8 mouse cellular contexts compared by ENCODE assay signal in the genomic region with DNA sequence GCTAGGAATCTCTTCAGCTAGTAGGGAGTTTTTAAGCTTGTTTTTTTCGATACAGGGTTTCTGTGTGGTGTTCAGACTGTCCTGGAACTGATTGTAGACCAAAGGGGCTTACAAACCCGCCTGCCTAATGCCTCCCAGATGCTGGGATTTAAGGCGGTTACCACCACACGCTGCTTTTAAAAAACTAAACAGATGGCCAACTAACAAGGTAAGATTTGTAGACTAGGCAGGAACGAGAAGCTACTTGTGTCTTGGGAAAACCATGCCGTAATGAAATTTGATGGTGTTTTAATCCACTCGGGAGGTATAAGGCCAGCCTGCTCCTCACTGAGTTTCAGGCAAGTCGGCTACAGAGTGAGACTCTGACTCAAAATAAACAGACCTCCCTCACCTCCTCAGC. TPM values are rescaled to one million over a fixed set of nuclear protein-coding genes. Genes with fewer than 3 reads are reported as not detected.
DNase-seq lines count a peak whose midpoint lies in the region; ATAC-seq and TF ChIP-seq lines count a peak whose summit lies in the region.

No protein-coding gene starts in this region.

- ATAC-seq in heart, embryonic 15.5 days (replicated peaks; ENCODE audit: insufficient number of reproducible peaks, insufficient read depth, low FRiP score, low read depth), result 0 out of 2 replicates have a peak, but pooled peaks have one; percentile 21
- ATAC-seq in G1E (ENCODE audit: extremely low read depth, insufficient number of reproducible peaks, low FRiP score, poor library complexity, severe bottlenecking), result no peak
- peak; percentile 35; the same call in 1 of the 2 replicates for ATAC-seq in neural tube, embryonic 11.5 days (ENCODE audit: insufficient read depth, low FRiP score, low TSS enrichment)
- ATAC-seq in activated CD4-positive, CD25-positive, alpha-beta regulatory T cell, adult 4 months, result no peak

- peak overlapping the region; percentile 69 for H3K9ac ChIP-seq in heart, embryonic 15.5 days
- H3K9ac ChIP-seq in neural tube, embryonic 11.5 days (ENCODE audit: low read length), result peak overlapping the region; percentile 63

- H3K9me3 ChIP-seq in heart, embryonic 15.5 days (replicated peaks), result no peaks in the 10 kb centered on the region
- no peaks in the 10 kb centered on the region for H3K9me3 ChIP-seq in G1E (replicated peaks)
- no peaks in the 10 kb centered on the region for H3K9me3 ChIP-seq in erythroblast, embryonic 14.5 days (ENCODE audit: control insufficient read depth, low read length)
- H3K9me3 ChIP-seq in neural tube, embryonic 11.5 days (ENCODE audit: control insufficient read depth, low read length), result no peaks in the 10 kb centered on the region

- DNase-seq in heart, postnatal 36 days, result no peak
- no peak for DNase-seq in G1E (ENCODE audit: low spot score)
- peak; percentile 18 for DNase-seq in kidney, postnatal 10 days
- no peak for DNase-seq in neural tube, embryonic 11.5 days (ENCODE audit: low spot score)
- DNase-seq in Muller cell, postnatal 12 days (ENCODE audit: inconsistent ontology term), result no peak

- no peaks in the 10 kb centered on the region for H3K27me3 ChIP-seq in heart, embryonic 15.5 days
- H3K27me3 ChIP-seq in G1E (ENCODE audit: insufficient read depth, low read length), result no peaks in the 10 kb centered on the region
- H3K27me3 ChIP-seq in erythroblast, embryonic 14.5 days (ENCODE audit: control insufficient read depth), result no peaks in the 10 kb centered on the region
- H3K27me3 ChIP-seq in neural tube, embryonic 11.5 days (ENCODE audit: control insufficient read depth, insufficient read depth, low read length), result no peaks in the 10 kb centered on the region

- intact Hi-C loops in heart, postnatal 36 days (cut with DNase I), result loop anchor here (2.0 to 5.0 kb wide), 2 partner anchors 32 to 53 kb away; partner anchors contain the start of genes 4933434E20Rik and Ubap2l

- H3K4me2 ChIP-seq in heart, embryonic 15.5 days, result peak overlapping the region; percentile 87
- H3K4me2 ChIP-seq in neural tube, embryonic 11.5 days (ENCODE audit: low read depth), result peak overlapping the region; percentile 65

- H3K4me3 ChIP-seq in heart, embryonic 15.5 days, result peak overlapping the region; percentile 82
- H3K4me3 ChIP-seq in G1E (ENCODE audit: low read depth, low read length), result peak overlapping the region; percentile 74
- H3K4me3 ChIP-seq in erythroblast, embryonic 14.5 days (replicated peaks), result peak overlapping the region; percentile 93
- peak overlapping the region; percentile 67 for H3K4me3 ChIP-seq in neural tube, embryonic 11.5 days (ENCODE audit: low read depth, low read length)

- WGBS in heart, embryonic 15.5 days, result 22% methylated on average over 8 of the region's 8 CpGs
- 21% methylated on average over 8 of the region's 8 CpGs for WGBS in neural tube, embryonic 11.5 days

- H3K4me1 ChIP-seq in heart, embryonic 15.5 days (replicated peaks), result peaks cover 22% of the 10 kb centered on the region
- H3K4me1 ChIP-seq in G1E (ENCODE audit: insufficient read depth, low read depth, low read length), result peaks cover 20% of the 10 kb centered on the region
- H3K4me1 ChIP-seq in erythroblast, embryonic 14.5 days (ENCODE audit: control insufficient read depth), result peaks cover 23% of the 10 kb centered on the region
- 0 out of 2 replicates have a peak, but pooled peaks cover 3% of the 10 kb centered on the region for H3K4me1 ChIP-seq in neural tube, embryonic 11.5 days (ENCODE audit: control insufficient read depth, insufficient read depth, low read length)

- peaks cover 54% of the 10 kb centered on the region for H3K36me3 ChIP-seq in heart, embryonic 15.5 days
- H3K36me3 ChIP-seq in G1E (replicated peaks), result peaks cover 68% of the 10 kb centered on the region
- peaks cover 68% of the 10 kb centered on the region for H3K36me3 ChIP-seq in erythroblast, embryonic 14.5 days (ENCODE audit: control insufficient read depth)
- H3K36me3 ChIP-seq in neural tube, embryonic 11.5 days (ENCODE audit: control insufficient read depth, insufficient read depth, low read length), result peaks cover 8% of the 10 kb centered on the region

- H3K27ac ChIP-seq in heart, embryonic 15.5 days, result peak overlapping the region; percentile 88
- peak overlapping the region; percentile 86 for H3K27ac ChIP-seq in neural tube, embryonic 11.5 days (ENCODE audit: low read depth, low read length)

- no peak for TF ChIP-seq CTCF in G1E (IDR thresholded peaks at IDR 0.05; ENCODE audit: low read depth, low read length)

RNA-seq across cellular contexts. Expression of gene Hax1, which starts 0.5 kb away (rescaled TPM):
- 78.8 and 85.8 TPM in 2 replicates for polyA plus RNA-seq in heart, embryonic 15.5 days (2015; fragmentation: Nextera tagmentation; extraction: Ambion mirVana)
- 10 to 100 TPM; 42.3 to 53.4 TPM for total RNA-seq in heart, postnatal 36 days (2021)
- 173 and 191 TPM in 2 replicates for total RNA-seq in G1E (2014; fragmentation: Nextera tagmentation)
- 100 and 106 TPM in 2 replicates for total RNA-seq in G1E (2017)
- 33.4 and 53.7 TPM in 2 replicates for polyA plus RNA-seq in G1E (2012)
- 6.0 and 6.7 TPM in 2 replicates for polyA plus RNA-seq in erythroblast, embryonic 14.5 days (2012)
- polyA plus RNA-seq in neural tube, embryonic 11.5 days (2014; fragmentation: Nextera tagmentation; extraction: Ambion mirVana), result 165 and 172 TPM in 2 replicates
- polyA plus RNA-seq in activated CD4-positive, CD25-positive, alpha-beta regulatory T cell, adult 4 months (2017; shearing (Covaris generic)), result 10 to 100 TPM; 51.0 to 72.3 TPM

RNA-seq across cellular contexts. Expression of gene Atp8b2, which starts 35.8 kb away (rescaled TPM):
- 9.9 and 14.2 TPM in 2 replicates for polyA plus RNA-seq in heart, embryonic 15.5 days (2015; fragmentation: Nextera tagmentation; extraction: Ambion mirVana)
- total RNA-seq in heart, postnatal 36 days (2021), result 10 to 100 TPM; 21.8 to 24.1 TPM
- not detected in 2 replicates for total RNA-seq in G1E (2014; fragmentation: Nextera tagmentation)
- total RNA-seq in G1E (2017), result 0.35 and 0.66 TPM in 2 replicates
- polyA plus RNA-seq in G1E (2012), result 0.02 and 0.04 TPM in 2 replicates
- polyA plus RNA-seq in erythroblast, embryonic 14.5 days (2012), result 0.01 and 0.03 TPM in 2 replicates
- 11.8 and 13.4 TPM in 2 replicates for polyA plus RNA-seq in neural tube, embryonic 11.5 days (2014; fragmentation: Nextera tagmentation; extraction: Ambion mirVana)
- polyA plus RNA-seq in activated CD4-positive, CD25-positive, alpha-beta regulatory T cell, adult 4 months (2017; shearing (Covaris generic)), result 10 to 100 TPM; 19.7 to 24.1 TPM

RNA-seq across cellular contexts. Expression of gene 4933434E20Rik, which starts 52.3 kb away (rescaled TPM):
- 129 and 134 TPM in 2 replicates for polyA plus RNA-seq in heart, embryonic 15.5 days (2015; fragmentation: Nextera tagmentation; extraction: Ambion mirVana)
- 10 to 100 TPM; 84.0 to 87.6 TPM for total RNA-seq in heart, postnatal 36 days (2021)
- total RNA-seq in G1E (2014; fragmentation: Nextera tagmentation) (77.6 and 84.3 TPM in 2 replicates), G1E (2017) (83.1 and 96.2 TPM in 2 replicates)
- 6.8 and 22.4 TPM in 2 replicates for polyA plus RNA-seq in G1E (2012)
- polyA plus RNA-seq in erythroblast, embryonic 14.5 days (2012), result 0.43 and 0.89 TPM in 2 replicates
- 197 TPM in 2 replicates for polyA plus RNA-seq in neural tube, embryonic 11.5 days (2014; fragmentation: Nextera tagmentation; extraction: Ambion mirVana)
- polyA plus RNA-seq in activated CD4-positive, CD25-positive, alpha-beta regulatory T cell, adult 4 months (2017; shearing (Covaris generic)), result 100 to 1,000 TPM; 295 to 347 TPM

RNA-seq across cellular contexts. Expression of gene Ubap2l, which starts 53.3 kb away (rescaled TPM):
- 120 and 126 TPM in 2 replicates for polyA plus RNA-seq in heart, embryonic 15.5 days (2015; fragmentation: Nextera tagmentation; extraction: Ambion mirVana)
- 100 to 1,000 TPM; 101 to 121 TPM for total RNA-seq in heart, postnatal 36 days (2021)
- 353 and 407 TPM in 2 replicates for total RNA-seq in G1E (2014; fragmentation: Nextera tagmentation)
- total RNA-seq in G1E (2017), result 150 and 193 TPM in 2 replicates
- polyA plus RNA-seq in G1E (2012), result 145 and 160 TPM in 2 replicates
- polyA plus RNA-seq in erythroblast, embryonic 14.5 days (2012), result 11.0 and 11.4 TPM in 2 replicates
- polyA plus RNA-seq in neural tube, embryonic 11.5 days (2014; fragmentation: Nextera tagmentation; extraction: Ambion mirVana), result 206 and 208 TPM in 2 replicates
- 100 to 1,000 TPM; 189 to 209 TPM for polyA plus RNA-seq in activated CD4-positive, CD25-positive, alpha-beta regulatory T cell, adult 4 months (2017; shearing (Covaris generic))

Comparison
In these comparisons a context has a peak if more than half of its experiments do, and no peak if none do; other contexts are left out.
1. ATAC-seq: peak in heart, embryonic 15.5 days (single experiment) and neural tube, embryonic 11.5 days (single experiment); none in G1E (single experiment) and activated CD4-positive, CD25-positive, alpha-beta regulatory T cell, adult 4 months (single experiment).
2. RNA of gene Atp8b2, which starts 35.8 kb away (polyA plus RNA-seq): 19.7 to 24.1 TPM in activated CD4-positive, CD25-positive, alpha-beta regulatory T cell, adult 4 months, 11.8 to 13.4 TPM in neural tube, embryonic 11.5 days and 9.9 to 14.2 TPM in heart, embryonic 15.5 days; 0.02 to 0.04 TPM in G1E and 0.01 to 0.03 TPM in erythroblast, embryonic 14.5 days; every median in the first group is over 10 times any median in the second.
3. Peak in every context shown above with its lines, with median percentiles within 50 percentile points of each other: H3K4me3 ChIP-seq.